Mouse (Mus musculus): ENCODE data around the gene Bcl7a. TPM values are rescaled to one million over a fixed set of nuclear protein-coding genes. Genes with fewer than 3 reads are reported as not detected.

Gene Bcl7a
- 10 to 100 TPM; 11.9 to 14.2 TPM for total RNA-seq (2021)

- intact Hi-C loops (cut with DNase I) = loop anchor here (5.0 kb wide), 1 partner anchor 47 kb away; no protein-coding TSS in a partner anchor
- peak; percentile 94 to 95 for DNase-seq
Measured at GRCm38 (mm10) chr5:123343707-123344627, at the start of gene Bcl7a. TSS of gene Bcl7a (plus strand) at chr5:123343834.

- DNase-seq = no peak
- intact Hi-C loops (cut with DNase I) = loop anchor here (5.0 kb wide), 1 partner anchor 48 kb away; the partner anchor contains the start of gene Bcl7a
Measured at GRCm38 (mm10) chr5:123294653-123295052, 49.0 kb upstream of the Bcl7a start.

GRCm38 (mm10) chr5:123296224-123296806, 47.3 kb upstream of the Bcl7a start:
- no peak for DNase-seq
- intact Hi-C loops (cut with DNase I) = loop anchor here (5.0 kb wide), 1 partner anchor 46 kb away; the partner anchor contains the start of gene Bcl7a

GRCm38 (mm10) chr5:123296972-123297754, 46.5 kb upstream of the Bcl7a start:
- DNase-seq = no peak
- intact Hi-C loops (cut with DNase I) = loop anchor here (5.0 kb wide), 1 partner anchor 45 kb away; the partner anchor contains the start of gene Bcl7a

- no peak for DNase-seq
- intact Hi-C loops (cut with DNase I) = loop anchor here (5.0 kb wide), 1 partner anchor 44 kb away; the partner anchor contains the start of gene Bcl7a
Measured at GRCm38 (mm10) chr5:123297830-123298229, 45.8 kb upstream of the Bcl7a start.

- intact Hi-C loops (cut with DNase I) = loop anchor here (5.0 kb wide), 1 partner anchor 44 kb away; the partner anchor contains the start of gene Bcl7a
- no peak for DNase-seq
Measured at GRCm38 (mm10) chr5:123298526-123298925, 45.1 kb upstream of the Bcl7a start.

- no peak for DNase-seq
Measured at GRCm38 (mm10) chr5:123300496-123301034, 43.1 kb upstream of the Bcl7a start.

GRCm38 (mm10) chr5:123301780-123302521, 41.7 kb upstream of the Bcl7a start:
- peak; percentile 72 to 76 for DNase-seq
- intact Hi-C loops (cut with DNase I) = no loop called here

More at GRCm38 (mm10) chr5:123300496-123301034, 43.1 kb upstream of the Bcl7a start:
- intact Hi-C loops (cut with DNase I) = no loop called here

GRCm38 (mm10) chr5:123307630-123308282, 35.9 kb upstream of the Bcl7a start:
- intact Hi-C loops (cut with DNase I) = no loop called here

GRCm38 (mm10) chr5:123309816-123310215, 33.8 kb upstream of the Bcl7a start:
- intact Hi-C loops (cut with DNase I) = no loop called here
- DNase-seq = no peak

More at GRCm38 (mm10) chr5:123307630-123308282, 35.9 kb upstream of the Bcl7a start:
- DNase-seq = no peak

GRCm38 (mm10) chr5:123310221-123310620, 33.4 kb upstream of the Bcl7a start:
- intact Hi-C loops (cut with DNase I) = no loop called here
- DNase-seq = no peak

- intact Hi-C loops (cut with DNase I) = no loop called here
- DNase-seq = no peak
Measured at GRCm38 (mm10) chr5:123313058-123313630, 30.5 kb upstream of the Bcl7a start.

- intact Hi-C loops (cut with DNase I) = no loop called here
- no peak for DNase-seq
Measured at GRCm38 (mm10) chr5:123313851-123314380, 29.7 kb upstream of the Bcl7a start.

GRCm38 (mm10) chr5:123315219-123315866, 28.3 kb upstream of the Bcl7a start:
- intact Hi-C loops (cut with DNase I) = no loop called here
- DNase-seq = no peak

- peak; percentile 39 to 63 for DNase-seq
- intact Hi-C loops (cut with DNase I) = no loop called here
Measured at GRCm38 (mm10) chr5:123317992-123318391, 25.6 kb upstream of the Bcl7a start.

GRCm38 (mm10) chr5:123320136-123320535, 23.5 kb upstream of the Bcl7a start:
- intact Hi-C loops (cut with DNase I) = no loop called here
- no peak for DNase-seq

GRCm38 (mm10) chr5:123324242-123324641, 19.4 kb upstream of the Bcl7a start:
- intact Hi-C loops (cut with DNase I) = no loop called here
- no peak for DNase-seq
